Comparison of ENCODE assay signal across 13 mouse cellular contexts in the genomic region with DNA sequence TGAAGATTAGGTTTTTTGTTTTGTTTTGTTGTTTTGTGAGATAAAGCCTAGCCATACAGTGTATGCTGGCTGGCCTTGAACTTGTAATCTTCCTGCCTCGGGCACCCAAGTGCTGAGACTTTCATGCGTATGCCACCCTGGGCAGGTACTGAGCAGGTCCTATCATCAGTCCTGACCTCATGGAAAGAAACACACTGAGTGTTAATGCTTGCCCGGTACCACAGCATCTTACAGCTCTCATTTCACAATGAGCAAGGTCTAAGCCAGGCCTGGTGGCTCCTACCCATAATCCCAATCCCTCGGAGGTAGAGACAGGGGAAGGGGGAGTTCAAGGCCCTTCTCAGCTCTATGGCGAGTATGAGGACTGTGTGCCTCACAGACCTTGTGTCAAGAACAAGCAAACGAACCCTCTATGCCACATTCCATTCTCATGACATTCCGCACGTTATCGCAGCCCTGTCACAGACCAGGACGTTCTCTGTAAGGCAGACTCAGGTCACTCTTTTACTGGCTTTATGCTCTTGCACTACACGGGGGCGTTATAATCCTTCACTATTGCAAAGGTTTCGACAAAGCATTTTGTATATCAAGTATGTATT. TPM values are rescaled to one million over a fixed set of nuclear protein-coding genes. Genes with fewer than 3 reads are reported as not detected.
DNase-seq lines count a peak whose midpoint lies in the region; ATAC-seq lines count a peak whose summit lies in the region.
"Had no signal": no experiment of that assay in that cellular context is flagged by ENCODE, and none has a peak within 500 bp of the region (broad histone marks: within the 10 kb centered on the region; RNA-seq: fewer than 3 reads in every experiment).

No protein-coding gene starts in this region.

- DNase-seq in kidney, adult 9 months: no peak
- DNase-seq in heart, embryonic 10.5 days (ENCODE audit: low spot score): peak; percentile 83
- DNase-seq in lung, postnatal 36 days: peak; percentile 28
- DNase-seq in right cerebral cortex, adult 2 months (ENCODE audit: low spot score in 2 of 2): no peak
- no peak for DNase-seq in forebrain, embryonic 14.5 days (ENCODE audit: low spot score)
- DNase-seq: liver; thymus, postnatal 36 days had no signal

- no peak overlapping the region for H3K4me3 ChIP-seq in kidney, embryonic 16.5 days (ENCODE audit: low read length)
- no peak overlapping the region for H3K4me3 ChIP-seq in heart, embryonic 10.5 days
- no peak overlapping the region for H3K4me3 ChIP-seq in heart, embryonic 16.5 days (ENCODE audit: low read length)
- no peak overlapping the region for H3K4me3 ChIP-seq in forebrain, embryonic 14.5 days (ENCODE audit: low read depth, low read length)
- H3K4me3 ChIP-seq: neural tube, embryonic 15.5 days; stomach, embryonic 15.5 days had no signal

- peaks cover 16% of the 10 kb centered on the region for H3K36me3 ChIP-seq in kidney, embryonic 16.5 days (ENCODE audit: insufficient read depth, low read length)
- H3K36me3 ChIP-seq in heart, embryonic 10.5 days: peaks cover 7% of the 10 kb centered on the region; the same call in 1 of the 2 replicates
- no peaks in the 10 kb centered on the region for H3K36me3 ChIP-seq in heart, embryonic 16.5 days (ENCODE audit: control insufficient read depth, insufficient read depth)
- peaks cover 8% of the 10 kb centered on the region; the same call in 1 of the 2 replicates for H3K36me3 ChIP-seq in forebrain, embryonic 14.5 days (ENCODE audit: control insufficient read depth, insufficient read depth, low read length)

- H3K9ac ChIP-seq in kidney, embryonic 16.5 days (replicated peaks; ENCODE audit: low read length): no peak overlapping the region
- H3K9ac ChIP-seq in heart, embryonic 16.5 days (ENCODE audit: low read length): no peak overlapping the region
- no peak overlapping the region for H3K9ac ChIP-seq in forebrain, embryonic 14.5 days (ENCODE audit: low read length)
- H3K9ac ChIP-seq: neural tube, embryonic 15.5 days; stomach, embryonic 15.5 days had no signal

- H3K4me2 ChIP-seq in kidney, embryonic 16.5 days (replicated peaks; ENCODE audit: low read depth, low read length): no peak overlapping the region
- H3K4me2 ChIP-seq in heart, embryonic 16.5 days (ENCODE audit: low read depth, low read length): no peak overlapping the region
- no peak overlapping the region for H3K4me2 ChIP-seq in forebrain, embryonic 14.5 days (ENCODE audit: low read length)
- H3K4me2 ChIP-seq: neural tube, embryonic 15.5 days; stomach, embryonic 15.5 days had no signal

- H3K9me3 ChIP-seq in kidney, embryonic 16.5 days (ENCODE audit: low read length): no peaks in the 10 kb centered on the region
- H3K9me3 ChIP-seq in heart, embryonic 10.5 days: no peaks in the 10 kb centered on the region
- H3K9me3 ChIP-seq in heart, embryonic 16.5 days (replicated peaks; ENCODE audit: control insufficient read depth, low read length): no peaks in the 10 kb centered on the region
- no peaks in the 10 kb centered on the region for H3K9me3 ChIP-seq in forebrain, embryonic 14.5 days (replicated peaks; ENCODE audit: control insufficient read depth, low read length)
- H3K9me3 ChIP-seq: neural tube, embryonic 15.5 days; stomach, embryonic 15.5 days had no signal

- H3K27ac ChIP-seq in kidney, embryonic 16.5 days (ENCODE audit: low read length): no peak overlapping the region
- peak overlapping the region; percentile 69 for H3K27ac ChIP-seq in heart, embryonic 10.5 days
- H3K27ac ChIP-seq in heart, embryonic 16.5 days (ENCODE audit: low read length): peak overlapping the region; percentile 56
- no peak overlapping the region for H3K27ac ChIP-seq in forebrain, embryonic 14.5 days (ENCODE audit: low read depth, low read length)
- H3K27ac ChIP-seq: neural tube, embryonic 15.5 days; stomach, embryonic 15.5 days had no signal

- H3K27me3 ChIP-seq in kidney, embryonic 16.5 days (ENCODE audit: insufficient read depth, low read length): no peaks in the 10 kb centered on the region
- no peaks in the 10 kb centered on the region for H3K27me3 ChIP-seq in heart, embryonic 10.5 days (ENCODE audit: insufficient read depth, poor library complexity, severe bottlenecking)
- no peaks in the 10 kb centered on the region for H3K27me3 ChIP-seq in heart, embryonic 16.5 days (ENCODE audit: control insufficient read depth, insufficient read depth, low read length)
- no peaks in the 10 kb centered on the region for H3K27me3 ChIP-seq in forebrain, embryonic 14.5 days (replicated peaks; ENCODE audit: control insufficient read depth, insufficient read depth, low read length)
- H3K27me3 ChIP-seq: CH12.LX; neural tube, embryonic 15.5 days; stomach, embryonic 15.5 days had no signal

- peak; percentile 59; the same call in 1 of the 2 replicates for ATAC-seq in kidney, embryonic 16.5 days (ENCODE audit: low FRiP score, low TSS enrichment)
- ATAC-seq in heart, embryonic 16.5 days (replicated peaks; ENCODE audit: extremely low read depth, insufficient read depth, low FRiP score): peak; percentile 91
- no peak for ATAC-seq in forebrain, embryonic 14.5 days
- ATAC-seq: inflammation-experienced regulatory T-cells, adult 6 months had no signal

- H3K4me1 ChIP-seq in kidney, embryonic 16.5 days (ENCODE audit: insufficient read depth, low read length): 0 out of 2 replicates have a peak, but pooled peaks cover 2% of the 10 kb centered on the region
- peaks cover 9% of the 10 kb centered on the region for H3K4me1 ChIP-seq in heart, embryonic 10.5 days
- peaks cover 10% of the 10 kb centered on the region for H3K4me1 ChIP-seq in heart, embryonic 16.5 days (ENCODE audit: control insufficient read depth, insufficient read depth, low read length)
- H3K4me1 ChIP-seq in forebrain, embryonic 14.5 days (ENCODE audit: control insufficient read depth, insufficient read depth, low read length): no peaks in the 10 kb centered on the region
- H3K4me1 ChIP-seq: stomach, embryonic 15.5 days had no signal

- 77% methylated on average over 13 of the region's 13 CpGs for WGBS in kidney, embryonic 16.5 days
- 45% methylated on average over 13 of the region's 13 CpGs for WGBS in heart, embryonic 10.5 days
- WGBS in heart, embryonic 16.5 days: 26% methylated on average over 13 of the region's 13 CpGs
- 75% methylated on average over 13 of the region's 13 CpGs for WGBS in forebrain, embryonic 14.5 days

RNA-seq across cellular contexts. Expression of a gene that starts 29.6 kb away (rescaled TPM):
- 24.7 and 33.1 TPM in 2 replicates for polyA plus RNA-seq in kidney, embryonic 16.5 days (2015; fragmentation: Nextera tagmentation; extraction: Ambion mirVana)
- polyA plus RNA-seq in heart, embryonic 10.5 days (2016; fragmentation: Nextera tagmentation; extraction: Ambion mirVana): 76.6 and 93.9 TPM in 2 replicates
- 40.2 and 50.4 TPM in 2 replicates for polyA plus RNA-seq in heart, embryonic 16.5 days (2015; fragmentation: Nextera tagmentation; extraction: Ambion mirVana)
- 22.5 and 23.9 TPM in 2 replicates for polyA plus RNA-seq in forebrain, embryonic 14.5 days (2014; fragmentation: Nextera tagmentation; extraction: Ambion mirVana)

RNA-seq across cellular contexts. Expression of a gene that starts 46.1 kb away (rescaled TPM):
- polyA plus RNA-seq in kidney, embryonic 16.5 days (2015; fragmentation: Nextera tagmentation; extraction: Ambion mirVana): 37.2 and 39.3 TPM in 2 replicates
- polyA plus RNA-seq in heart, embryonic 10.5 days (2016; fragmentation: Nextera tagmentation; extraction: Ambion mirVana): 27.9 and 35.9 TPM in 2 replicates
- polyA plus RNA-seq in heart, embryonic 16.5 days (2015; fragmentation: Nextera tagmentation; extraction: Ambion mirVana): 25.8 and 28.5 TPM in 2 replicates
- 105 and 122 TPM in 2 replicates for polyA plus RNA-seq in forebrain, embryonic 14.5 days (2014; fragmentation: Nextera tagmentation; extraction: Ambion mirVana)

Comparison
In these comparisons a context has a peak if more than half of its experiments do, and no peak if none do; other contexts are left out.
1. H3K27ac ChIP-seq: peak in heart, embryonic 10.5 days (single experiment) and heart, embryonic 16.5 days (single experiment); none in kidney, embryonic 16.5 days (single experiment) and forebrain, embryonic 14.5 days (single experiment).
2. DNase-seq: peak in heart, embryonic 10.5 days (single experiment) and lung, postnatal 36 days (single experiment); none in kidney, adult 9 months (single experiment), right cerebral cortex, adult 2 months (0 of 2) and forebrain, embryonic 14.5 days (single experiment).